Mouse (Mus musculus) midbrain, embryonic 12.5 days (tissue): ENCODE results near the gene Fzd2. TPM values are rescaled to one million over a fixed set of nuclear protein-coding genes. Genes with fewer than 3 reads are reported as not detected.

Source experiments
- ATAC-seq: fragments of 200-750 bp; cut with Nextera tagmentation; 2 replicates; pipeline ENCODE4 v1.8.0; 2017; ENCODE audit warnings: low read depth, moderate TSS enrichment, moderate library complexity; ENCODE audit not compliant: low FRiP score
- H3K27ac ChIP-seq: fragments of 300-500 bp; sonication (generic); replicated peaks from 2 replicates; pipeline ENCODE4 v1.5.1; 2016; ENCODE audit warnings: mild to moderate bottlenecking
- H3K27me3 ChIP-seq: fragments of 300-500 bp; sonication (generic); 2 replicates; pipeline ENCODE4 v1.6.1; 2016; ENCODE audit warnings: mild to moderate bottlenecking
- H3K36me3 ChIP-seq: fragments of 300-500 bp; sonication (generic); 2 replicates; pipeline ENCODE4 v1.6.1; 2016
- H3K4me1 ChIP-seq: fragments of 300-500 bp; sonication (generic); 2 replicates; pipeline ENCODE4 v1.6.1; 2016
- H3K4me2 ChIP-seq: fragments of 300-500 bp; sonication (generic); replicated peaks from 2 replicates; pipeline ENCODE4 v1.6.1; 2016; ENCODE audit warnings: mild to moderate bottlenecking, moderate library complexity
- H3K4me3 ChIP-seq: fragments of 300-500 bp; sonication (generic); 2 replicates; pipeline ENCODE4 v1.5.1; 2016; ENCODE audit warnings: mild to moderate bottlenecking
- H3K9ac ChIP-seq: fragments of 300-500 bp; sonication (generic); replicated peaks from 2 replicates; pipeline ENCODE4 v1.6.1; 2016; ENCODE audit warnings: mild to moderate bottlenecking, moderate library complexity
- H3K9me3 ChIP-seq: fragments of 300-500 bp; sonication (generic); 2 replicates; pipeline ENCODE4 v1.6.1; 2016; ENCODE audit warnings: mild to moderate bottlenecking
- WGBS: fragments of 180-500 bp; shearing (Covaris S2); methylation state at CpG from one replicate; pipeline ENCODE4 v1.1.7; 2016; 5-methylcytosine and 5-hydroxymethylcytosine counted together
- polyA plus RNA-seq: library from polyadenylated mRNA; unstranded; fragments of >200 nt; fragmentation: Nextera tagmentation; extraction: Ambion mirVana; gene quantifications from 2 replicates; pipeline ENCODE4 v1.2.1, GENCODE M21; 2016

Gene Fzd2
- polyA plus RNA-seq, 1 experiment from 2014 or later: 37.9 TPM

- WGBS: 43% methylated on average over 9 of the region's 9 CpGs
- Histone ChIP-seq H3K9me3 (no peaks in the 10 kb centered on the region), H3K4me1 (peaks cover 43% of the 10 kb centered on the region), H3K4me2 (no peak overlapping the region), H3K4me3 (no peak overlapping the region), H3K9ac (no peak overlapping the region), H3K27ac (no peak overlapping the region), H3K36me3 (no peaks in the 10 kb centered on the region), H3K27me3 (peaks cover 18% of the 10 kb centered on the region)
- ATAC-seq: no peak
These were observed 24.3 kb downstream of the Fzd2 start for GRCm38 (mm10) chr11:102628529-102628928.

- no peaks in the 10 kb centered on the region for H3K36me3 ChIP-seq
- 74% methylated on average over 8 of the region's 8 CpGs for WGBS
- no peak for ATAC-seq
- peaks cover 18% of the 10 kb centered on the region for H3K27me3 ChIP-seq
- no peak overlapping the region for H3K4me2 ChIP-seq
- H3K4me1 ChIP-seq: peaks cover 36% of the 10 kb centered on the region
- H3K4me3 ChIP-seq: no peak overlapping the region
- H3K9me3 ChIP-seq: no peaks in the 10 kb centered on the region
- no peak overlapping the region for H3K27ac ChIP-seq
- H3K9ac ChIP-seq: no peak overlapping the region
These were observed 25.2 kb downstream of the Fzd2 start for GRCm38 (mm10) chr11:102629375-102629774.

- H3K27ac ChIP-seq: no peak overlapping the region
- no peak overlapping the region for H3K4me2 ChIP-seq
- peaks cover 18% of the 10 kb centered on the region for H3K27me3 ChIP-seq
- peaks cover 23% of the 10 kb centered on the region for H3K4me1 ChIP-seq
- WGBS: 15% methylated on average over 7 of the region's 7 CpGs
- H3K4me3 ChIP-seq: no peak overlapping the region
- no peaks in the 10 kb centered on the region for H3K9me3 ChIP-seq
- H3K9ac ChIP-seq: no peak overlapping the region
- no peaks in the 10 kb centered on the region for H3K36me3 ChIP-seq
- no peak for ATAC-seq
These were observed 26.5 kb downstream of the Fzd2 start for GRCm38 (mm10) chr11:102630731-102631130.

- H3K4me3 ChIP-seq: no peak overlapping the region
- peaks cover 23% of the 10 kb centered on the region for H3K4me1 ChIP-seq
- no peaks in the 10 kb centered on the region for H3K36me3 ChIP-seq
- H3K9me3 ChIP-seq: no peaks in the 10 kb centered on the region
- no peak overlapping the region for H3K9ac ChIP-seq
- H3K27ac ChIP-seq: no peak overlapping the region
- ATAC-seq: no peak
- WGBS: 45% methylated on average over 5 of the region's 5 CpGs
- peaks cover 18% of the 10 kb centered on the region for H3K27me3 ChIP-seq
- H3K4me2 ChIP-seq: no peak overlapping the region
These were observed 27.0 kb downstream of the Fzd2 start for GRCm38 (mm10) chr11:102631203-102631602.

- no peak for ATAC-seq
- Histone ChIP-seq H3K27me3 (peaks cover 13% of the 10 kb centered on the region), H3K36me3 (no peaks in the 10 kb centered on the region), H3K9ac (no peak overlapping the region; the same call in 1 of the 2 replicates), H3K4me3 (peak overlapping the region; percentile 9; the same call in 1 of the 2 replicates), H3K27ac (no peak overlapping the region), H3K4me2 (peak overlapping the region; percentile 42), H3K4me1 (peaks cover 26% of the 10 kb centered on the region), H3K9me3 (no peaks in the 10 kb centered on the region)
- 6% methylated on average over 8 of the region's 13 CpGs for WGBS
These were observed 28.5 kb downstream of the Fzd2 start for GRCm38 (mm10) chr11:102632725-102633124.

- peaks cover 12% of the 10 kb centered on the region for H3K27me3 ChIP-seq
- H3K4me3 ChIP-seq: peak overlapping the region; percentile 9; the same call in 1 of the 2 replicates
- H3K9ac ChIP-seq: no peak overlapping the region
- peak overlapping the region; percentile 42 for H3K4me2 ChIP-seq
- ATAC-seq: no peak
- 19% methylated on average over 9 of the region's 9 CpGs for WGBS
- H3K9me3 ChIP-seq: no peaks in the 10 kb centered on the region
- H3K36me3 ChIP-seq: no peaks in the 10 kb centered on the region
- no peak overlapping the region for H3K27ac ChIP-seq
- H3K4me1 ChIP-seq: peaks cover 29% of the 10 kb centered on the region
These were observed 29.2 kb downstream of the Fzd2 start for GRCm38 (mm10) chr11:102633379-102633778.

- no peak overlapping the region for H3K9ac ChIP-seq
- peaks cover 28% of the 10 kb centered on the region for H3K4me1 ChIP-seq
- no peak overlapping the region for H3K4me3 ChIP-seq
- H3K4me2 ChIP-seq: no peak overlapping the region
- no peaks in the 10 kb centered on the region for H3K36me3 ChIP-seq
- peaks cover 19% of the 10 kb centered on the region for H3K27me3 ChIP-seq
- H3K9me3 ChIP-seq: no peaks in the 10 kb centered on the region
- no peak overlapping the region for H3K27ac ChIP-seq
- 43% methylated on average over 12 of the region's 12 CpGs for WGBS
- ATAC-seq: no peak
These were observed 32.7 kb downstream of the Fzd2 start for GRCm38 (mm10) chr11:102636887-102637286.

- no peaks in the 10 kb centered on the region for H3K36me3 ChIP-seq
- H3K4me3 ChIP-seq: no peak overlapping the region
- peaks cover 13% of the 10 kb centered on the region for H3K27me3 ChIP-seq
- 56% methylated on average over 10 of the region's 10 CpGs for WGBS
- no peak overlapping the region for H3K4me2 ChIP-seq
- H3K27ac ChIP-seq: no peak overlapping the region
- peaks cover 4% of the 10 kb centered on the region for H3K4me1 ChIP-seq
- no peaks in the 10 kb centered on the region for H3K9me3 ChIP-seq
- H3K9ac ChIP-seq: no peak overlapping the region
- ATAC-seq: no peak
These were observed 39.7 kb downstream of the Fzd2 start for GRCm38 (mm10) chr11:102643891-102644382.

GRCm38 (mm10) chr11:102646226-102646625 is 42.0 kb downstream of the Fzd2 start:
- no peaks in the 10 kb centered on the region for H3K9me3 ChIP-seq
- ATAC-seq: no peak
- no peak overlapping the region for H3K4me3 ChIP-seq
- no peak overlapping the region for H3K9ac ChIP-seq
- 88% methylated on average over 13 of the region's 13 CpGs for WGBS
- no peak overlapping the region for H3K27ac ChIP-seq
- H3K4me1 ChIP-seq: no peaks in the 10 kb centered on the region
- no peaks in the 10 kb centered on the region for H3K36me3 ChIP-seq
- H3K4me2 ChIP-seq: no peak overlapping the region
- peaks cover 8% of the 10 kb centered on the region; the same call in 1 of the 2 replicates for H3K27me3 ChIP-seq

GRCm38 (mm10) chr11:102647885-102648284 is 43.7 kb downstream of the Fzd2 start:
- ATAC-seq: no peak
- H3K36me3 ChIP-seq: no peaks in the 10 kb centered on the region
- H3K9ac ChIP-seq: no peak overlapping the region
- H3K27me3 ChIP-seq: peaks cover 8% of the 10 kb centered on the region; the same call in 1 of the 2 replicates
- no peak overlapping the region for H3K27ac ChIP-seq
- 61% methylated on average over 12 of the region's 12 CpGs for WGBS
- H3K9me3 ChIP-seq: no peaks in the 10 kb centered on the region
- H3K4me3 ChIP-seq: no peak overlapping the region
- no peaks in the 10 kb centered on the region for H3K4me1 ChIP-seq
- no peak overlapping the region for H3K4me2 ChIP-seq

- no peaks in the 10 kb centered on the region for H3K36me3 ChIP-seq
- 4% methylated on average over 9 of the region's 9 CpGs for WGBS
- H3K4me1 ChIP-seq: no peaks in the 10 kb centered on the region
- no peak overlapping the region for H3K27ac ChIP-seq
- H3K4me2 ChIP-seq: no peak overlapping the region
- no peak for ATAC-seq
- no peaks in the 10 kb centered on the region for H3K9me3 ChIP-seq
- no peak overlapping the region for H3K9ac ChIP-seq
- no peak overlapping the region for H3K4me3 ChIP-seq
- H3K27me3 ChIP-seq: peaks cover 8% of the 10 kb centered on the region; the same call in 1 of the 2 replicates
These were observed 47.2 kb downstream of the Fzd2 start for GRCm38 (mm10) chr11:102651381-102651780.

GRCm38 (mm10) chr11:102652844-102653243 is 48.6 kb downstream of the Fzd2 start:
- Histone ChIP-seq H3K4me2 (no peak overlapping the region), H3K9me3 (no peaks in the 10 kb centered on the region), H3K4me3 (no peak overlapping the region), H3K36me3 (no peaks in the 10 kb centered on the region), H3K27me3 (0 out of 2 replicates have a peak, but pooled peaks cover 8% of the 10 kb centered on the region), H3K4me1 (no peaks in the 10 kb centered on the region), H3K27ac (no peak overlapping the region), H3K9ac (no peak overlapping the region)
- no peak for ATAC-seq
- WGBS: 69% methylated on average over 3 of the region's 3 CpGs

GRCm38 (mm10) chr11:102655888-102656287 is 51.7 kb downstream of the Fzd2 start:
- Histone ChIP-seq H3K4me1 (no peaks in the 10 kb centered on the region), H3K27ac (no peak overlapping the region), H3K9me3 (no peaks in the 10 kb centered on the region), H3K4me3 (no peak overlapping the region), H3K9ac (no peak overlapping the region), H3K27me3 (no peaks in the 10 kb centered on the region), H3K4me2 (no peak overlapping the region), H3K36me3 (no peaks in the 10 kb centered on the region)
- 80% methylated on average over 8 of the region's 8 CpGs for WGBS
- ATAC-seq: no peak
